Mouse (Mus musculus): Measurements from ENCODE around the gene Chst11. TPM values are rescaled to one million over a fixed set of nuclear protein-coding genes. Genes with fewer than 3 reads are reported as not detected.

Gene Chst11
- polyA plus RNA-seq, 1 experiment from 2014 or later = 3.7 TPM

GRCm38 (mm10) chr10:83168303-83169056 lies 183.2 kb downstream of the Chst11 start:
- no peak overlapping the region for H3K27ac ChIP-seq
- no peak overlapping the region for H3K4me3 ChIP-seq
- H3K9ac ChIP-seq = no peak overlapping the region
- 60% methylated on average over 11 of the region's 11 CpGs for WGBS
- ATAC-seq (ENCODE audit: insufficient number of reproducible peaks, low FRiP score, low TSS enrichment, low read depth) = no peak
- H3K27me3 ChIP-seq = no peaks in the 10 kb centered on the region
- H3K9me3 ChIP-seq = no peaks in the 10 kb centered on the region
- no peak overlapping the region for H3K4me2 ChIP-seq
- H3K36me3 ChIP-seq = no peaks in the 10 kb centered on the region
- peaks cover 49% of the 10 kb centered on the region for H3K4me1 ChIP-seq

GRCm38 (mm10) chr10:83169554-83169953 lies 184.3 kb downstream of the Chst11 start:
- WGBS = 79% methylated on average over 6 of the region's 6 CpGs
- Histone ChIP-seq H3K4me3 (no peak overlapping the region), H3K9ac (no peak overlapping the region), H3K9me3 (no peaks in the 10 kb centered on the region), H3K27me3 (no peaks in the 10 kb centered on the region), H3K4me1 (peaks cover 41% of the 10 kb centered on the region), H3K27ac (no peak overlapping the region), H3K36me3 (no peaks in the 10 kb centered on the region), H3K4me2 (no peak overlapping the region)
- ATAC-seq (ENCODE audit: insufficient number of reproducible peaks, low FRiP score, low TSS enrichment, low read depth) = no peak

GRCm38 (mm10) chr10:83178151-83178550 lies 192.9 kb downstream of the Chst11 start:
- WGBS = 66% methylated on average over 5 of the region's 5 CpGs
- H3K27me3 ChIP-seq = no peaks in the 10 kb centered on the region
- ATAC-seq (ENCODE audit: insufficient number of reproducible peaks, low FRiP score, low TSS enrichment, low read depth) = no peak
- H3K4me1 ChIP-seq = peaks cover 23% of the 10 kb centered on the region
- no peak overlapping the region for H3K4me3 ChIP-seq
- no peak overlapping the region for H3K9ac ChIP-seq
- peaks cover 4% of the 10 kb centered on the region; the same call in 1 of the 2 replicates for H3K9me3 ChIP-seq
- H3K36me3 ChIP-seq = 0 out of 2 replicates have a peak, but pooled peaks cover 6% of the 10 kb centered on the region
- peak overlapping the region; percentile 30 for H3K27ac ChIP-seq
- H3K4me2 ChIP-seq = no peak overlapping the region

GRCm38 (mm10) chr10:83178661-83179060 lies 193.4 kb downstream of the Chst11 start:
- H3K27ac ChIP-seq = peak overlapping the region; percentile 30; the same call in 1 of the 2 replicates
- ATAC-seq (ENCODE audit: insufficient number of reproducible peaks, low FRiP score, low TSS enrichment, low read depth) = no peak
- WGBS = 47% methylated on average over 1 of the region's 1 CpGs

GRCm38 (mm10) chr10:83181831-83182572 lies 196.7 kb downstream of the Chst11 start:
- peaks cover 6% of the 10 kb centered on the region; the same call in 1 of the 2 replicates for H3K27me3 ChIP-seq
- WGBS = 55% methylated on average over 15 of the region's 15 CpGs
- peaks cover 39% of the 10 kb centered on the region for H3K4me1 ChIP-seq
- 0 out of 2 replicates have a peak, but pooled peaks cover 6% of the 10 kb centered on the region for H3K36me3 ChIP-seq
- no peak overlapping the region for H3K4me2 ChIP-seq
- peaks cover 4% of the 10 kb centered on the region; the same call in 1 of the 2 replicates for H3K9me3 ChIP-seq
- no peak overlapping the region for H3K9ac ChIP-seq
- no peak overlapping the region for H3K4me3 ChIP-seq
- no peak overlapping the region for H3K27ac ChIP-seq
- no peak for ATAC-seq (ENCODE audit: insufficient number of reproducible peaks, low FRiP score, low TSS enrichment, low read depth)

More at GRCm38 (mm10) chr10:83178661-83179060, 193.4 kb downstream of the Chst11 start:
- no peak overlapping the region for H3K9ac ChIP-seq
- 0 out of 2 replicates have a peak, but pooled peaks cover 6% of the 10 kb centered on the region for H3K36me3 ChIP-seq
- H3K27me3 ChIP-seq = no peaks in the 10 kb centered on the region
- H3K9me3 ChIP-seq = peaks cover 4% of the 10 kb centered on the region; the same call in 1 of the 2 replicates
- no peak overlapping the region for H3K4me2 ChIP-seq
- H3K4me1 ChIP-seq = peaks cover 27% of the 10 kb centered on the region
- no peak overlapping the region for H3K4me3 ChIP-seq

GRCm38 (mm10) chr10:83182573-83182960 lies 197.3 kb downstream of the Chst11 start:
- Histone ChIP-seq H3K36me3 (0 out of 2 replicates have a peak, but pooled peaks cover 6% of the 10 kb centered on the region), H3K4me2 (no peak overlapping the region), H3K27ac (no peak overlapping the region), H3K9me3 (peaks cover 4% of the 10 kb centered on the region; the same call in 1 of the 2 replicates), H3K4me3 (no peak overlapping the region), H3K9ac (no peak overlapping the region), H3K4me1 (peaks cover 37% of the 10 kb centered on the region), H3K27me3 (peaks cover 6% of the 10 kb centered on the region; the same call in 1 of the 2 replicates)
- 38% methylated on average over 8 of the region's 8 CpGs for WGBS
- no peak for ATAC-seq (ENCODE audit: insufficient number of reproducible peaks, low FRiP score, low TSS enrichment, low read depth)

GRCm38 (mm10) chr10:83183634-83184479 lies 198.6 kb downstream of the Chst11 start:
- ATAC-seq (ENCODE audit: insufficient number of reproducible peaks, low FRiP score, low TSS enrichment, low read depth) = no peak
- 0 out of 2 replicates have a peak, but pooled peaks cover 5% of the 10 kb centered on the region for H3K36me3 ChIP-seq
- peaks cover 4% of the 10 kb centered on the region; the same call in 1 of the 2 replicates for H3K9me3 ChIP-seq
- WGBS = 43% methylated on average over 12 of the region's 12 CpGs
- H3K4me2 ChIP-seq = no peak overlapping the region
- no peak overlapping the region for H3K4me3 ChIP-seq
- H3K27me3 ChIP-seq = peaks cover 6% of the 10 kb centered on the region; the same call in 1 of the 2 replicates
- H3K9ac ChIP-seq = no peak overlapping the region
- H3K27ac ChIP-seq = peak overlapping the region; percentile 22; the same call in 1 of the 2 replicates
- H3K4me1 ChIP-seq = peaks cover 36% of the 10 kb centered on the region

- H3K27me3 ChIP-seq = peaks cover 6% of the 10 kb centered on the region; the same call in 1 of the 2 replicates
- peak overlapping the region; percentile 22; the same call in 1 of the 2 replicates for H3K27ac ChIP-seq
- no peak overlapping the region for H3K4me3 ChIP-seq
- H3K9ac ChIP-seq = no peak overlapping the region
- H3K4me1 ChIP-seq = peaks cover 36% of the 10 kb centered on the region
- ATAC-seq (ENCODE audit: insufficient number of reproducible peaks, low FRiP score, low TSS enrichment, low read depth) = no peak
- H3K9me3 ChIP-seq = no peaks in the 10 kb centered on the region
- no peak overlapping the region for H3K4me2 ChIP-seq
- 40% methylated on average over 7 of the region's 7 CpGs for WGBS
- H3K36me3 ChIP-seq = no peaks in the 10 kb centered on the region
Observed at GRCm38 (mm10) chr10:83184480-83185069, 199.3 kb downstream of the Chst11 start.

GRCm38 (mm10) chr10:83185121-83185520 lies 199.8 kb downstream of the Chst11 start:
- Histone ChIP-seq H3K27ac (no peak overlapping the region), H3K9ac (no peak overlapping the region), H3K4me2 (no peak overlapping the region), H3K4me3 (no peak overlapping the region), H3K4me1 (peaks cover 36% of the 10 kb centered on the region), H3K36me3 (no peaks in the 10 kb centered on the region), H3K9me3 (no peaks in the 10 kb centered on the region), H3K27me3 (peaks cover 6% of the 10 kb centered on the region; the same call in 1 of the 2 replicates)
- WGBS = 90% methylated on average over 6 of the region's 6 CpGs
- ATAC-seq (ENCODE audit: insufficient number of reproducible peaks, low FRiP score, low TSS enrichment, low read depth) = no peak

- Histone ChIP-seq H3K9me3 (no peaks in the 10 kb centered on the region), H3K4me3 (no peak overlapping the region), H3K4me1 (peaks cover 36% of the 10 kb centered on the region), H3K27me3 (peaks cover 6% of the 10 kb centered on the region; the same call in 1 of the 2 replicates), H3K27ac (no peak overlapping the region), H3K36me3 (peaks cover 4% of the 10 kb centered on the region; the same call in 1 of the 2 replicates), H3K9ac (no peak overlapping the region), H3K4me2 (no peak overlapping the region)
- ATAC-seq (ENCODE audit: insufficient number of reproducible peaks, low FRiP score, low TSS enrichment, low read depth) = no peak
- 81% methylated on average over 8 of the region's 8 CpGs for WGBS
Observed at GRCm38 (mm10) chr10:83186167-83186566, 200.9 kb downstream of the Chst11 start.

- H3K27me3 ChIP-seq = peaks cover 6% of the 10 kb centered on the region; the same call in 1 of the 2 replicates
- 58% methylated on average over 5 of the region's 5 CpGs for WGBS
- H3K4me3 ChIP-seq = no peak overlapping the region
- peaks cover 8% of the 10 kb centered on the region; the same call in 1 of the 2 replicates for H3K36me3 ChIP-seq
- peaks cover 33% of the 10 kb centered on the region for H3K4me1 ChIP-seq
- no peak overlapping the region for H3K4me2 ChIP-seq
- no peak overlapping the region for H3K27ac ChIP-seq
- no peaks in the 10 kb centered on the region for H3K9me3 ChIP-seq
- no peak overlapping the region for H3K9ac ChIP-seq
- ATAC-seq (ENCODE audit: insufficient number of reproducible peaks, low FRiP score, low TSS enrichment, low read depth) = no peak
Observed at GRCm38 (mm10) chr10:83186984-83187383, 201.7 kb downstream of the Chst11 start.

Data from limb, embryonic 15.5 days (tissue).